ENCODE assay signal across 8 mouse cellular contexts in genomic region chr13:34150271-34151027, GRCm38 (mm10). TPM values are rescaled to one million over a fixed set of nuclear protein-coding genes. Genes with fewer than 3 reads are reported as not detected.
DNase-seq lines count a peak whose midpoint lies in the region; ATAC-seq and TF ChIP-seq lines count a peak whose summit lies in the region.

No protein-coding gene starts in this region.

- no peaks in the 10 kb centered on the region for H3K27me3 ChIP-seq in forebrain, embryonic 15.5 days
- H3K27me3 ChIP-seq in midbrain, postnatal 0 days (ENCODE audit: insufficient read depth, low read length): no peaks in the 10 kb centered on the region

- DNase-seq in cerebellum, postnatal 14 days: peak; percentile 85 to 92
- no peak for DNase-seq in cerebellum, adult 11-12 months
- DNase-seq in ES-CJ7 (ENCODE audit: low read depth, low spot score): peak; percentile 72
- DNase-seq in layer of hippocampus, postnatal 14 days (ENCODE audit: low spot score in 2 of 2): peak; percentile 71 to 74
- DNase-seq in midbrain, postnatal 0 days (ENCODE audit: low spot score): peak; percentile 83
- no peak for DNase-seq in thymus, postnatal 10 days (ENCODE audit: low spot score in 2 of 2)
- DNase-seq in urinary bladder, postnatal 36 days (ENCODE audit: low spot score in 2 of 2): no peak

- no peak for TF ChIP-seq CTCF in midbrain, postnatal 0 days (IDR thresholded peaks at IDR 0.05)

- WGBS in forebrain, embryonic 15.5 days: 7% methylated on average over 19 of the region's 19 CpGs
- 6% methylated on average over 19 of the region's 19 CpGs for WGBS in midbrain, postnatal 0 days

- H3K4me3 ChIP-seq in forebrain, embryonic 15.5 days: peak overlapping the region; percentile 25
- H3K4me3 ChIP-seq in midbrain, postnatal 0 days (ENCODE audit: low read depth, low read length): peak overlapping the region; percentile 35

- no peaks in the 10 kb centered on the region for H3K36me3 ChIP-seq in forebrain, embryonic 15.5 days
- no peaks in the 10 kb centered on the region for H3K36me3 ChIP-seq in midbrain, postnatal 0 days (ENCODE audit: insufficient read depth, low read length)

- peak overlapping the region; percentile 25 for H3K9ac ChIP-seq in forebrain, embryonic 15.5 days (replicated peaks)
- H3K9ac ChIP-seq in midbrain, postnatal 0 days (replicated peaks; ENCODE audit: low read length, poor library complexity, severe bottlenecking): peak overlapping the region; percentile 55

- H3K9me3 ChIP-seq in forebrain, embryonic 15.5 days: no peaks in the 10 kb centered on the region
- H3K9me3 ChIP-seq in midbrain, postnatal 0 days (ENCODE audit: low read length): no peaks in the 10 kb centered on the region

- peak overlapping the region; percentile 99 for H3K27ac ChIP-seq in forebrain, embryonic 15.5 days (replicated peaks)
- H3K27ac ChIP-seq in midbrain, postnatal 0 days (ENCODE audit: low read depth, low read length): peak overlapping the region; percentile 95

- ATAC-seq in forebrain, embryonic 15.5 days (replicated peaks): 0 out of 2 replicates have a peak, but pooled peaks have one; percentile 3
- no peak for ATAC-seq in midbrain, postnatal 0 days (ENCODE audit: low FRiP score)

- peak overlapping the region; percentile 62 for H3K4me2 ChIP-seq in forebrain, embryonic 15.5 days (replicated peaks)
- peak overlapping the region; percentile 59 for H3K4me2 ChIP-seq in midbrain, postnatal 0 days (ENCODE audit: low read depth, low read length, poor library complexity, severe bottlenecking)

- peaks cover 55% of the 10 kb centered on the region for H3K4me1 ChIP-seq in forebrain, embryonic 15.5 days
- peaks cover 10% of the 10 kb centered on the region for H3K4me1 ChIP-seq in midbrain, postnatal 0 days (ENCODE audit: insufficient read depth, low read length)

RNA-seq across cellular contexts. Expression of gene Psmg4, which starts 12.3 kb away (rescaled TPM):
- 97.3 and 105 TPM in 2 replicates for polyA plus RNA-seq in forebrain, embryonic 15.5 days (2015; fragmentation: Nextera tagmentation; extraction: Ambion mirVana)
- 10 to 100 TPM; 26.1 to 33.6 TPM for total RNA-seq in layer of hippocampus, postnatal 14 days (2021)
- 36.5 and 99.5 TPM in 2 replicates for total RNA-seq in midbrain, postnatal 0 days (2014; rRNA removed)
- polyA plus RNA-seq in midbrain, postnatal 0 days (2015; fragmentation: Nextera tagmentation; extraction: Ambion mirVana): 82.0 and 87.7 TPM in 2 replicates

RNA-seq across cellular contexts. Expression of gene Tubb2b, which starts 20.2 kb away (rescaled TPM):
- polyA plus RNA-seq in forebrain, embryonic 15.5 days (2015; fragmentation: Nextera tagmentation; extraction: Ambion mirVana): 920 and 926 TPM in 2 replicates
- 100 to 1,000 TPM; 703 to 790 TPM for total RNA-seq in layer of hippocampus, postnatal 14 days (2021)
- total RNA-seq in midbrain, postnatal 0 days (2014; rRNA removed): 4,904 and 4,995 TPM in 2 replicates
- 937 and 994 TPM in 2 replicates for polyA plus RNA-seq in midbrain, postnatal 0 days (2015; fragmentation: Nextera tagmentation; extraction: Ambion mirVana)

Comparison
In these comparisons a context has a peak if more than half of its experiments do, and no peak if none do; other contexts are left out.
1. DNase-seq: peak in cerebellum, postnatal 14 days (2 of 2), ES-CJ7 (single experiment), layer of hippocampus, postnatal 14 days (2 of 2) and midbrain, postnatal 0 days (single experiment); none in cerebellum, adult 11-12 months (single experiment), thymus, postnatal 10 days (0 of 2) and urinary bladder, postnatal 36 days (0 of 2).